Mouse (Mus musculus): ENCODE data around the gene Nol11. TPM values are rescaled to one million over a fixed set of nuclear protein-coding genes. Genes with fewer than 3 reads are reported as not detected.
A peak's percentile ranks its signal among the peaks of the same experiment; 100 is the strongest.

The Nol11 gene
- total and polyA plus RNA-seq, 3 experiments, result 58.5 to 110 (median 93.8) TPM

GRCm38 (mm10) chr11:107135741-107136140 lies 53.4 kb downstream of the Nol11 start:
- Histone ChIP-seq H3K4me3 (ENCODE audit: control insufficient read depth in 1 of 2, insufficient read depth in 1 of 2, low read depth in 2 of 2, low read length in 2 of 2) (no peak overlapping the region), H3K4me1 (ENCODE audit: control insufficient read depth in 1 of 2, insufficient read depth in 2 of 2, low read length in 2 of 2) (peaks cover 0 to 3% of the 10 kb centered on the region in 2 experiments; a peak in 2 of 4 replicates), H3K36me3 (ENCODE audit: control insufficient read depth in 1 of 2, insufficient read depth in 2 of 2, low read length in 2 of 2) (no peaks in the 10 kb centered on the region; a peak in 1 of 4 replicates), H3K9ac (ENCODE audit: control insufficient read depth, low read depth, low read length, poor library complexity, severe bottlenecking) (no peak overlapping the region), H3K27ac (ENCODE audit: control insufficient read depth, low read depth, low read length) (no peak overlapping the region), H3K27me3 (ENCODE audit: control insufficient read depth in 1 of 2, insufficient read depth in 2 of 2, low read length in 2 of 2) (no peaks in the 10 kb centered on the region), H3K9me3 (replicated peaks; ENCODE audit: insufficient read depth, low read length) (no peaks in the 10 kb centered on the region), H3K79me2 (ENCODE audit: control insufficient read depth, insufficient read depth, low read length, poor library complexity) (peaks cover 9% of the 10 kb centered on the region)
- no peak for DNase-seq (ENCODE audit: low read depth, low spot score)
- TF ChIP-seq EP300 (IDR thresholded peaks at IDR 0.05; ENCODE audit: low read depth in 1 of 2, low read length in 2 of 2), result no peak
- no peak for TF ChIP-seq E2F4 (IDR thresholded peaks at IDR 0.05; ENCODE audit: borderline replicate concordance, low read depth, low read length)
- no peak for TF ChIP-seq JUND (IDR thresholded peaks at IDR 0.05; ENCODE audit: low read depth, low read length)
- no peak for TF ChIP-seq MXI1 (IDR thresholded peaks at IDR 0.05; ENCODE audit: low read depth, low read length)
- TF ChIP-seq ZNF384 (IDR thresholded peaks at IDR 0.05; ENCODE audit: low read depth, low read length), result no peak
- TF ChIP-seq POLR2AphosphoS2 (IDR thresholded peaks at IDR 0.05; ENCODE audit: low read length), result no peak
- no peak for TF ChIP-seq CHD2 (IDR thresholded peaks at IDR 0.05; ENCODE audit: low read length)
- no peak for TF ChIP-seq ZMIZ1 (IDR thresholded peaks at IDR 0.05; ENCODE audit: low read depth, low read length)
- TF ChIP-seq NRF1 (IDR thresholded peaks at IDR 0.05; ENCODE audit: insufficient read depth, low read depth, low read length, poor library complexity, severe bottlenecking), result no peak
- no peak for TF ChIP-seq ZKSCAN1 (IDR thresholded peaks at IDR 0.05; ENCODE audit: low read depth, low read length)
- no peak for TF ChIP-seq CTCF (IDR thresholded peaks at IDR 0.05 in 2 of 3, conservative IDR thresholded peaks at IDR 0.05 in 1 of 3; ENCODE audit: control insufficient read depth in 1 of 3, insufficient read depth in 1 of 3, low read depth in 2 of 3, low read length in 3 of 3, poor library complexity in 1 of 3, severe bottlenecking in 1 of 3)
- no peak for TF ChIP-seq ELF1 (IDR thresholded peaks at IDR 0.05; ENCODE audit: low read depth, low read length)
- TF ChIP-seq TBP (IDR thresholded peaks at IDR 0.05; ENCODE audit: low read depth, low read length), result no peak
- no peak for TF ChIP-seq KAT2A (conservative IDR thresholded peaks at IDR 0.05; ENCODE audit: low read depth, low read length)
- TF ChIP-seq USF2 (IDR thresholded peaks at IDR 0.05; ENCODE audit: borderline replicate concordance in 1 of 2, insufficient read depth in 1 of 2, low read depth in 1 of 2, low read length in 2 of 2), result no peak
- no peak for TF ChIP-seq BHLHE40 (IDR thresholded peaks at IDR 0.05; ENCODE audit: borderline replicate concordance, low read depth, low read length)
- TF ChIP-seq UBTF (IDR thresholded peaks at IDR 0.05; ENCODE audit: borderline replicate concordance, insufficient read depth, low read depth, low read length), result no peak

DNA sequence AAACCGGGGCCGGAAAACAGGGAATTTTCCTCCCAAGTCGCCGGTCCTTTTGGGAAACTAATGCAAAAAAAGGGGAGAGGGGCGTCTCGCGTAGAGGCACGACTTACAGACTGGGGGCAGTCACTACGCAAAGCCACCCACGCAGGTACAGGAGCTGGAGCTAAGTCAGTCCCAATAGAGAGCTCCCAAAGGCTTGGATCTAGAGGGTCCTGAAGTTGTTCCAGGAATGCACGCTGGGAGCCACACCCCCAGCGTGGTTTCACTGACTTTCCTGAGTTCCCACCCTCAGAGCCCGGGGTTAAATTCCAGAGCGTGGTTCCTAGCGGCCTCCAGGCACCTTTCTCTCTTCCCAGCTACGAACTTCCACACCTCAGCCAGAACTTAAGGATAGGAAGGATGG lies 56.8 kb downstream of the Nol11 start:
- H3K27ac ChIP-seq (ENCODE audit: control insufficient read depth, low read depth, low read length), result no peak overlapping the region
- DNase-seq (ENCODE audit: low read depth, low spot score), result peak; percentile 56

More for the DNA sequence above, 56.8 kb downstream of the Nol11 start:
- Histone ChIP-seq H3K4me1 (ENCODE audit: control insufficient read depth in 1 of 2, insufficient read depth in 2 of 2, low read length in 2 of 2) (peaks cover 0 to 7% of the 10 kb centered on the region in 2 experiments; a peak in 3 of 4 replicates), H3K9ac (ENCODE audit: control insufficient read depth, low read depth, low read length, poor library complexity, severe bottlenecking) (peak overlapping the region; percentile 72), H3K27me3 (ENCODE audit: control insufficient read depth in 1 of 2, insufficient read depth in 2 of 2, low read length in 2 of 2) (no peaks in the 10 kb centered on the region), H3K79me2 (ENCODE audit: control insufficient read depth, insufficient read depth, low read length, poor library complexity) (peaks cover 39% of the 10 kb centered on the region), H3K4me3 (ENCODE audit: control insufficient read depth in 1 of 2, insufficient read depth in 1 of 2, low read depth in 2 of 2, low read length in 2 of 2) (peak overlapping the region; percentile 72 to 82), H3K9me3 (replicated peaks; ENCODE audit: insufficient read depth, low read length) (no peaks in the 10 kb centered on the region), H3K36me3 (ENCODE audit: control insufficient read depth in 1 of 2, insufficient read depth in 2 of 2, low read length in 2 of 2) (peaks cover 0 to 19% of the 10 kb centered on the region in 2 experiments; a peak in 2 of 4 replicates)
- TF ChIP-seq JUND (IDR thresholded peaks at IDR 0.05; ENCODE audit: low read depth, low read length) (no peak), MXI1 (IDR thresholded peaks at IDR 0.05; ENCODE audit: low read depth, low read length) (peak; percentile 27; the same call in 1 of the 2 replicates), BHLHE40 (IDR thresholded peaks at IDR 0.05; ENCODE audit: borderline replicate concordance, low read depth, low read length) (no peak)

Measured in MEL (cell line).